Mouse (Mus musculus): Measurements from ENCODE around the gene Mcrip2. TPM values are rescaled to one million over a fixed set of nuclear protein-coding genes. Genes with fewer than 3 reads are reported as not detected.

Mcrip2 gene
- polyA plus RNA-seq, 1 experiment from 2014 or later, result 8.2 TPM

DNA sequence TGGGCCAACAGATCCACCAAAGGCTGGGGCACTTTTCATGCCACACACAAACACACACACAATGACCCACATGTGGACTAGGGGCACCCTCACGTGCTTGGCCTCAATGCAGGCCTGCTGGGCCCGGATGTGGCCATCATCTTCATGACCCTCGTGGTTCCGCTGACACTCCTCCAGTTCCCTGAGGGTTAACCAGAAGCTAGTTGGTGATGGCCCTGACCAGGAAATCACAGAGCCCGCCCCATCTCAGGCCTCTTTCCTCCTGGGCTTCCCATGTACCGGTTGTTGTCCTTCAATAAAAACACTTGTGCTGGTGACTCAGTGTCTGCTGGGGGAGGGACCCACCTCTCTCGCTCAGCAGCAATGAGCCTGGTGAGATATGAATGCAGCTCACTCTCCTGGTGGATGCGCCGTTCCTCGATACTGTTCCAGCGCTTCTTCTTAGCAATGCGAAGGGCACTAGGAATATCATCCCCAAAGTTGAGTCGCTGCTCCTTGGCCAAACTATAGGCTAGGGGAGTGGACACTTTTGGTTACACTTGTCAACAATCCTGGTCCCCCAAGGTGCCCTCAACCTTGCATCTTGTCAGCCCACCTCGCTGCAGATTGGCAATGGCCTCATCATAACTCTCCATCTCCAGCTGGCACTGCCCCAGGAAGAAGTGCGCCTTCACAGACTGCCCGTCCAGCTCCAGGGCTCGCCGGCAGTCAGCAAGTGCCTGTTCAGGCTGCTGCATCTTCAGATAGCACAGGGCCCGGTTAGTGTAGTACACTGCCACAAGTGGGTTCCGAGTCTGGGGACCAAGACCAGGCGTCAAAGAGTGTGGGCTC, 36.9 kb downstream of the Mcrip2 start:
- no peaks in the 10 kb centered on the region for H3K9me3 ChIP-seq (ENCODE audit: control insufficient read depth, low read length)
- peak overlapping the region; percentile 96 for H3K4me2 ChIP-seq (ENCODE audit: low read depth)
- H3K4me3 ChIP-seq (ENCODE audit: low read depth, low read length), result peak overlapping the region; percentile 85
- H3K27ac ChIP-seq (ENCODE audit: low read depth, low read length), result no peak overlapping the region
- H3K36me3 ChIP-seq (ENCODE audit: control insufficient read depth, insufficient read depth, low read length), result peaks cover 19% of the 10 kb centered on the region
- 66% methylated on average over 21 of the region's 21 CpGs for WGBS
- peak overlapping the region; percentile 89 for H3K9ac ChIP-seq (ENCODE audit: low read length)
- no peak for DNase-seq (ENCODE audit: low spot score)
- ATAC-seq (ENCODE audit: insufficient read depth, low FRiP score, low TSS enrichment), result no peak
- H3K4me1 ChIP-seq (ENCODE audit: control insufficient read depth, insufficient read depth, low read length), result peaks cover 60% of the 10 kb centered on the region
- H3K27me3 ChIP-seq (ENCODE audit: control insufficient read depth, insufficient read depth, low read length), result no peaks in the 10 kb centered on the region

DNA sequence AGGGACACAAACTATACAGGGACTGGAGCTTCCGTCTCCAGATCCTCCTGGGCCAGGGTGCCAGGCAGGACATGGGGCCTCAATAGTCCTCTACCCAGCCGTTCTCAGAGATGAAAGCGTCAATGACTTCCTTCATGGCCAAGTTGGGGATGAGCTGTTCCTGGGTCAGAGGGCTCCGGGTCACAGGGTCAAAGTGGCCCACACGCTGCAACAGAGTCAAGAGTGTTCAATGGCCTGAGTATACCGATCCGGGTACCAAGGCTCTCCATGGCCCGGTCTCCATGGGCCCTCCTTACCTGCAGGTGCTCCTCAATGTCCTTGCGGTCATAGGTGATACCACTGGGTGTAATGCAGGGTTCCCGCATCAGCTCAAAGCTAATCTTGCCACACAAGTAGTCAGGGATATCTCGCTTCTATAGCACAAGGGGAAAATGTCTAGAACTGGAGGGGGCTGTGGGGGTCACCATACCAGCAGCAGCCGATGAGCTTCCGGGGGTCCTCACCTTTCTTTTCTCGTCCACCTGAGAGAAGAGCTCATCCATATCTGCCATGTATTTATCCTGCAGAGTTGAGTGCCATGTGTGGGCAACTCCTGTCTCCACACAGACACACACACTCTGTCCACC, 37.6 kb downstream of the Mcrip2 start:
- Histone ChIP-seq H3K27ac (ENCODE audit: low read depth, low read length) (no peak overlapping the region), H3K9me3 (ENCODE audit: control insufficient read depth, low read length) (no peaks in the 10 kb centered on the region), H3K4me2 (ENCODE audit: low read depth) (peak overlapping the region; percentile 96), H3K36me3 (ENCODE audit: control insufficient read depth, insufficient read depth, low read length) (peaks cover 19% of the 10 kb centered on the region), H3K4me3 (ENCODE audit: low read depth, low read length) (peak overlapping the region; percentile 85), H3K27me3 (ENCODE audit: control insufficient read depth, insufficient read depth, low read length) (no peaks in the 10 kb centered on the region), H3K9ac (ENCODE audit: low read length) (no peak overlapping the region), H3K4me1 (ENCODE audit: control insufficient read depth, insufficient read depth, low read length) (peaks cover 55% of the 10 kb centered on the region)
- ATAC-seq (ENCODE audit: insufficient read depth, low FRiP score, low TSS enrichment) (no peak), DNase-seq (ENCODE audit: low spot score) (no peak)
- WGBS, result 85% methylated on average over 14 of the region's 14 CpGs

DNA sequence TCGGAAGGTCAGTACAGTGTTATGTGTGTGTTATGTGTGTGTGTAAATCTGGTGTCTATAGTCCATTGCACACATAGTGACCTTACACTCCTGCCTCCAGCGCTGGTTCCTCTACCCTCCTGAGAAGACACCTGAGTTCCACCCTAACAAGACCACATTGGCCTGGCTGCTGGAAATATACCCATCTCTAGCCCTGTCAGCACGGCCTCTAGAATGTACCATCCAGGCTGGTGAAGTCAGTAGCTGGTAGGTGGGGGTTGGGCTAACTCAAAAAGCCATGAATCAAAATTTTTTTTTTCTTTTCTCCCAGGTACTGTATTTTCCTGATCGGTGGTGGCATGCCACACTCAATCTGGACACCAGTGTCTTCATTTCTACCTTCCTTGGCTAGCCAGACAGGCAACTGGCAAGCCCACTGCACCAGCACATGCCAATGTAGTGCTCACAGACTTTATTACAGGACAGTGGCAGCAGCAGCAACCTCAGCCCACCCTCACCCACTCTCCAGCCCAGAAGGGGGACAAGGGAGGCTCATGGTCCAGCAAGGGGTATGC, 38.3 kb downstream of the Mcrip2 start:
- no peaks in the 10 kb centered on the region for H3K27me3 ChIP-seq (ENCODE audit: control insufficient read depth, insufficient read depth, low read length)
- H3K36me3 ChIP-seq (ENCODE audit: control insufficient read depth, insufficient read depth, low read length), result peaks cover 19% of the 10 kb centered on the region
- no peak for ATAC-seq (ENCODE audit: insufficient read depth, low FRiP score, low TSS enrichment)
- peak overlapping the region; percentile 82 for H3K4me2 ChIP-seq (ENCODE audit: low read depth)
- H3K4me1 ChIP-seq (ENCODE audit: control insufficient read depth, insufficient read depth, low read length), result peaks cover 55% of the 10 kb centered on the region
- H3K27ac ChIP-seq (ENCODE audit: low read depth, low read length), result no peak overlapping the region
- 87% methylated on average over 4 of the region's 4 CpGs for WGBS
- DNase-seq (ENCODE audit: low spot score), result no peak
- no peaks in the 10 kb centered on the region for H3K9me3 ChIP-seq (ENCODE audit: control insufficient read depth, low read length)
- H3K4me3 ChIP-seq (ENCODE audit: low read depth, low read length), result peak overlapping the region; percentile 46
- H3K9ac ChIP-seq (ENCODE audit: low read length), result no peak overlapping the region

DNA sequence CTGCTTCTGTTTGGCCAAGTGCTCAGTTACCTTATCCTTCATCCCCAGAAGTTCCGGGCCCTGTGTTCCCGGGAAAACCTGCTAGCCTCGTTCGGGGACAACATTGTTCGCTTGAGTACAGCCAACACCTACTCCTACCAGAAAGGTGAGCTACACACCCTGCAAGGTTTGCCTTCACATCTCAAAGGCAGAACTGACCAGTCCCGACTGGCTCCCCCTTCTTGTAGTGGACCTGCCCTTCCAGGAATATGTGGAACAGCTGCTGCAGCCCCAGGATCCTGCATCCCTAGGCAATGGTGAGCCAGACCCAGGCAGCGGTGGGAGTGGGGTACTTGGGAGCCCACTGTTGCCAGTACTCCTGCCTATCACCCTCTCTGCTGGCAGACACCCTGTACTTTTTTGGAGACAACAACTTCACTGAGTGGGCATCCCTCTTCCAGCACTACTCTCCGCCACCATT, 39.0 kb downstream of the Mcrip2 start:
- Histone ChIP-seq H3K9me3 (ENCODE audit: control insufficient read depth, low read length) (no peaks in the 10 kb centered on the region), H3K27ac (ENCODE audit: low read depth, low read length) (peak overlapping the region; percentile 63), H3K4me1 (ENCODE audit: control insufficient read depth, insufficient read depth, low read length) (peaks cover 50% of the 10 kb centered on the region), H3K36me3 (ENCODE audit: control insufficient read depth, insufficient read depth, low read length) (peaks cover 15% of the 10 kb centered on the region), H3K4me2 (ENCODE audit: low read depth) (peak overlapping the region; percentile 82), H3K27me3 (ENCODE audit: control insufficient read depth, insufficient read depth, low read length) (no peaks in the 10 kb centered on the region), H3K4me3 (ENCODE audit: low read depth, low read length) (peak overlapping the region; percentile 46), H3K9ac (ENCODE audit: low read length) (peak overlapping the region; percentile 77)
- DNase-seq (ENCODE audit: low spot score), result no peak
- ATAC-seq (ENCODE audit: insufficient read depth, low FRiP score, low TSS enrichment), result no peak
- WGBS, result 48% methylated on average over 8 of the region's 8 CpGs

DNA sequence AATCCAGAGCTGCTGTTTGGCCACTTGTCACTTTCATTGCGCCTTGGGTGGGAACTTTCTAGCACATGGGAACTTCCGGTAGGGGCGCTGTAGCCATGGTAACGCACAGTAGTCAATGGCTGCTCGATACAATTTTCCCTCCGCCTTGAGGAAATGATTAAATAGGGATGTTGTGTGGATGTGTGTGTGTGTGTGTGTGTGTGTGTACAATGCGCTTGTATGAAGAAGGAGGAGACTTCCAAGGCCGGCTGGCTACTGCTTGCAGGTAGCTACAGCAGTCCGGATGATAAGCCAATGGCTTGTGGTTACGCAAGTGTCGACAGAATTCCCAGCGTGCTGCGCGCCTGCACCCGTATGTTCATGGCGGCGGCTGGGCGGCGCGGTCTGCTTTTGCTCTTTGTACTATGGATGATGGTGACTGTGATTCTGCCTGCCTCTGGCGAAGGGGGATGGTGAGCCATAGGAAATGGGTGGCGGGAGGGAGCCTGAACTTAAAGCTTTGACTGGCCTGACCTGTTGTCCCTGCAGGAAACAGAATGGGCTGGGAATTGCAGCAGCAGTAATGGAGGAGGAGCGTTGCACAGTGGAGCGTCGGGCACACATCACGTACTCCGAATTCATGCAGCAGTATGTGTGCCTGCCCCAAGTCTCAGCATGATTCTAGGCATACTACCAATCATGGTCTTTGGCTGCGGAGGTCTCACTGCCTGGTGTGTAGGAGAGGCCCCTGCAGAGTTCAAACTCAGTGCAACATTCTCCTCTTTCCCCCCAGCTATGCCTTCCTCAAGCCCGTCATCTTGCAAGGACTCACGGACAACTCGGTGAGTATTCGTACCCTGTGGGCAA, 39.6 kb downstream of the Mcrip2 start, which contains the start of gene Jmjd8:
Jmjd8 (plus strand) TSS at position 156 of the 846 bp plus-strand sequence.
- Histone ChIP-seq H3K4me2 (ENCODE audit: low read depth) (peak within 1 kb of the TSS; percentile 82), H3K9ac (ENCODE audit: low read length) (peak within 1 kb of the TSS; percentile 77), H3K4me1 (ENCODE audit: control insufficient read depth, insufficient read depth, low read length) (peaks cover 50% of the 10 kb centered on the region), H3K27me3 (ENCODE audit: control insufficient read depth, insufficient read depth, low read length) (no peaks in the 10 kb centered on the region), H3K4me3 (ENCODE audit: low read depth, low read length) (peak within 1 kb of the TSS; percentile 46), H3K36me3 (ENCODE audit: control insufficient read depth, insufficient read depth, low read length) (peaks cover 15% of the 10 kb centered on the region), H3K27ac (ENCODE audit: low read depth, low read length) (peak within 1 kb of the TSS; percentile 63), H3K9me3 (ENCODE audit: control insufficient read depth, low read length) (no peaks in the 10 kb centered on the region)
- DNase-seq (ENCODE audit: low spot score), result peak; percentile 85
- WGBS, result under 1% methylated on average over 32 of the region's 32 CpGs
- peak; percentile 36 for ATAC-seq (ENCODE audit: insufficient read depth, low FRiP score, low TSS enrichment)

DNA sequence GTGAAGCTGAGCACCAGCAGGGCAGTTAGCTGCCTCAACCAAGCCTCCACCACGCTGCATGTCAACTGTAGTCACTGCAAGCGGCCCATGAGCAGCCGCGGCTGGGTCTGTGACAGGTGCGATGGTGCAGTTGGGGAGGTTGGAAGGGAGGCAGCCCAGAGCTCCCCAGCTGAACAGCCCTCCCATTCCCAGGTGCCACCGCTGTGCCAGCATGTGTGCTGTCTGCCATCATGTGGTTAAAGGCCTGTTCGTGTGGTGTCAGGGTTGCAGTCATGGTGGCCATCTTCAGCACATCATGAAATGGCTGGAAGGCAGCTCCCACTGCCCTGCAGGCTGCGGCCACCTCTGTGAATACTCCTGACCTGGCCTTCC, 40.4 kb downstream of the Mcrip2 start:
- peak overlapping the region; percentile 46 for H3K4me3 ChIP-seq (ENCODE audit: low read depth, low read length)
- no peak overlapping the region for H3K27ac ChIP-seq (ENCODE audit: low read depth, low read length)

DNA sequence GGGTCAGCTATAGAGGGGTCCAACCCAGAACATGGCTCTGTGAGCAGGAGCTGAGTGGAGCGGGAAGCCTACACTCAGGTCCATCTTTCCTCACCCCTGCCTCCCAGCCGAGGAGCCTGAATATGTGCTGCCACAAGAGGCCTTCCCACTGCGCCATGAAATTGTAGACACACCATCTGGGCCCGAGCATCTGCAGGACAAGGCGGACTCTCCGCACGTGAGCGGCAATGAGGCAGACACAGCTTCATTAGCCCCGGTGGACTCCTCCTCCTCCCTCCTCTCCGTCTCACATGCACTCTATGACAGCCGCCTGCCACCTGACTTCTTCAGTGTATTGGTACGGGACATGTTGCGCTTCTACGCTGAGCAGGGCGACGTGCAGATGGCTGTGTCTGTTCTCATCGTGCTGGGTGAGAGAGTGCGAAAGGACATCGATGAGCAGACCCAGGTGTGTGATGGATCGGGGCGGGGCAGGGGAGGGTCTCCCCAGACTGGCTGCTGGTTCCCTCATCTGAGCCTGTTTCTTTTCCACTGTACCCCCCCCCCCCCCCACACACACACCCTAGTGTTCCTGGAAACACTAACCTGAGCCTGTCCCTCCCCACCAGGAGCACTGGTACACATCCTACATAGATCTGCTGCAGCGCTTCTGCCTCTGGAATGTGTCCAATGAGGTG, 40.9 kb downstream of the Mcrip2 start:
- Histone ChIP-seq H3K4me3 (ENCODE audit: low read depth, low read length) (no peak overlapping the region), H3K9me3 (ENCODE audit: control insufficient read depth, low read length) (no peaks in the 10 kb centered on the region), H3K27ac (ENCODE audit: low read depth, low read length) (no peak overlapping the region), H3K4me1 (ENCODE audit: control insufficient read depth, insufficient read depth, low read length) (peaks cover 46% of the 10 kb centered on the region), H3K9ac (ENCODE audit: low read length) (no peak overlapping the region; the same call in 1 of the 2 replicates), H3K27me3 (ENCODE audit: control insufficient read depth, insufficient read depth, low read length) (no peaks in the 10 kb centered on the region), H3K4me2 (ENCODE audit: low read depth) (no peak overlapping the region), H3K36me3 (ENCODE audit: control insufficient read depth, insufficient read depth, low read length) (peaks cover 15% of the 10 kb centered on the region)
- WGBS, result 90% methylated on average over 22 of the region's 22 CpGs
- ATAC-seq (ENCODE audit: insufficient read depth, low FRiP score, low TSS enrichment) (no peak), DNase-seq (ENCODE audit: low spot score) (no peak)

More for the DNA sequence above, 40.4 kb downstream of the Mcrip2 start:
- H3K9me3 ChIP-seq (ENCODE audit: control insufficient read depth, low read length), result no peaks in the 10 kb centered on the region
- no peak for ATAC-seq (ENCODE audit: insufficient read depth, low FRiP score, low TSS enrichment)
- no peak overlapping the region for H3K9ac ChIP-seq (ENCODE audit: low read length)
- H3K36me3 ChIP-seq (ENCODE audit: control insufficient read depth, insufficient read depth, low read length), result peaks cover 15% of the 10 kb centered on the region
- 81% methylated on average over 8 of the region's 8 CpGs for whole genome bisulfite sequencing
- H3K27me3 ChIP-seq (ENCODE audit: control insufficient read depth, insufficient read depth, low read length), result no peaks in the 10 kb centered on the region
- peak overlapping the region; percentile 82 for H3K4me2 ChIP-seq (ENCODE audit: low read depth)
- DNase-seq (ENCODE audit: low spot score), result no peak
- peaks cover 46% of the 10 kb centered on the region for H3K4me1 ChIP-seq (ENCODE audit: control insufficient read depth, insufficient read depth, low read length)

DNA sequence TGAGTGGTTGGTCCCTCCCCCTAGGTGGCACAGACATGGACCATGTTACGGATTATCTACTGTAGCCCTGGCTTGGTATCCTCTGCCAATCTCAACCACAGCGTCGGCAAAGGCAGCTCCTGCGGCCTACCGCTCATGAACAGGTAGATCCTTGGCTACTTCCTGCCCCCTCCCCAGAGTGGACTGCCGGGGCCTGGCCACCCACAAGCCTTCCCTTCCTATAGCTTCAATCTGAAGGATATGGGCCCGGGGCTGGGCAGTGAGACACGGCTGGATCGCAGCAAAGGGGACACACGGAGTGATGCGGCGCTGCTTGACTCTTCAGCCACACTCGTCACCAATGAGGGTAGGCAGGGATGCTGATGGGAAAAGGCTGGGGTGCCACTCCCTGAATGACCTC, 41.6 kb downstream of the Mcrip2 start:
- no peaks in the 10 kb centered on the region for H3K27me3 ChIP-seq (ENCODE audit: control insufficient read depth, insufficient read depth, low read length)
- H3K27ac ChIP-seq (ENCODE audit: low read depth, low read length), result no peak overlapping the region
- H3K4me2 ChIP-seq (ENCODE audit: low read depth), result no peak overlapping the region
- no peak for DNase-seq (ENCODE audit: low spot score)
- no peak overlapping the region for H3K4me3 ChIP-seq (ENCODE audit: low read depth, low read length)
- 96% methylated on average over 13 of the region's 13 CpGs for WGBS
- no peaks in the 10 kb centered on the region for H3K9me3 ChIP-seq (ENCODE audit: control insufficient read depth, low read length)
- H3K9ac ChIP-seq (ENCODE audit: low read length), result no peak overlapping the region
- peaks cover 15% of the 10 kb centered on the region for H3K36me3 ChIP-seq (ENCODE audit: control insufficient read depth, insufficient read depth, low read length)
- no peak for ATAC-seq (ENCODE audit: insufficient read depth, low FRiP score, low TSS enrichment)
- H3K4me1 ChIP-seq (ENCODE audit: control insufficient read depth, insufficient read depth, low read length), result peaks cover 43% of the 10 kb centered on the region
